Mouse (Mus musculus) cerebellum, adult 2 months (tissue): ENCODE data around the gene Hnrnph1. TPM values are rescaled to one million over a fixed set of nuclear protein-coding genes. Genes with fewer than 3 reads are reported as not detected.

Source experiments
- DNase-seq, 2 experiments: peaks; one replicate each; pipeline ENCODE4 v3.0.0; 2021
- H3K27ac ChIP-seq: fragments of 200-500 bp; 2 replicates; pipeline ENCODE4 v1.5.1; 2012; ENCODE audit warnings: low read length, control low read depth, inconsistent platforms; ENCODE audit not compliant: insufficient read depth
- H3K27me3 ChIP-seq: fragments of 200-500 bp; 2 replicates; pipeline ENCODE4 v1.6.1; 2012; ENCODE audit warnings: inconsistent platforms, mild to moderate bottlenecking, low read length, moderate library complexity; ENCODE audit not compliant: control insufficient read depth, insufficient read depth
- H3K4me1 ChIP-seq: fragments of 200-500 bp; 2 replicates; pipeline ENCODE4 v1.6.1; 2011; ENCODE audit warnings: low read length; ENCODE audit not compliant: control insufficient read depth, insufficient read depth
- H3K4me3 ChIP-seq: fragments of 200-500 bp; replicated peaks from 2 replicates; pipeline ENCODE3; 2011; ENCODE audit warnings: mild to moderate bottlenecking, low read depth, low read length, control low read depth; ENCODE audit not compliant: insufficient read depth
- CTCF ChIP-seq: fragments of 200-500 bp; IDR thresholded peaks from 2 replicates; pipeline ENCODE4 v1.5.1; 2011; ENCODE audit warnings: low read depth, mild to moderate bottlenecking, control low read depth, low read length, moderate library complexity, borderline replicate concordance; ENCODE audit not compliant: insufficient read depth
- POLR2A ChIP-seq: fragments of 200-500 bp; IDR thresholded peaks from 2 replicates; pipeline ENCODE4 v1.6.1; 2011; ENCODE audit warnings: low read length, control low read depth, borderline replicate concordance; ENCODE audit not compliant: insufficient read depth
- WGBS: fragments of 180-500 bp; shearing (Covaris S2); methylation state at CpG from one replicate; pipeline ENCODE4 v1.1.7; 2018; 5-methylcytosine and 5-hydroxymethylcytosine counted together
- polyA plus RNA-seq: library from polyadenylated mRNA; depleted of rRNA; stranded (reverse); fragments of >200 nt; gene quantifications from 2 replicates; pipeline ENCODE4 v1.2.3, GENCODE M21; 2012

Hnrnph1 gene
- polyA plus RNA-seq, 1 experiment, result 264 TPM

DNA sequence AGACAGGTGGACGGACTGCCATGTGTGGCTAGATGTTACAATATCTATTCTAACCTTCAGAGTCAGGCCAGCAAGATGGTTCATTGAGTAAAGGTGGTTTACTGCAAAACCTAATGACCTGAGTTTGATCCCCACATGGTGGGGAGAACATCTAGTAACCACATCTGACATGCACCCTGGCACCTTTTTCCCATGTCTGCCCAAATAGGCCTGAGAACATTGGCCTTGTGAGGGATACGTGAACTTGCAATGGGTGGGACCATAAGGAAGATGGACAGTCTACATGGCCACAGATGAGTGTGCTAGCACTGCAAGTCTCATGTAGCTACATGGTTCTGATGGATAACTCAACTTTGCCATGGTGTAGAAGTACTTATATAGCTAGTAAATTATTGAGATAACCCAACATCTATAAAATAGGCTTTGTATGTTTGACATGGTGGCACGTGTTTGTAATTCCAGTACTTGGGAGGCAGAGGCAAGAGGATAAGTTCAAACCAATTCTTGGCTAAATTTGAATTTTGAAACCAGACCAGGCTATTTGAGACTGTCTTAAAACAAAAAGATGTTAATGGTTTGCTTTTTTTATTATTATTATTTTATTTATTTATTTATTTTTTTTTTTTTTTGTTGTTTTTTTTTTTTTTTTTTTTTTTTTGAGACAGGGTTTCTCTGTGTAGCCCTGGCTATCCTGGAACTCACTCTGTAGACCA is 11.6 kb downstream of the Hnrnph1 start:
- WGBS, result 85% methylated on average over 3 of the region's 3 CpGs
- no peak overlapping the region for H3K27ac ChIP-seq
- DNase-seq, result no peak
- H3K27me3 ChIP-seq, result no peaks in the 10 kb centered on the region
- H3K4me1 ChIP-seq, result no peaks in the 10 kb centered on the region
- no peak overlapping the region for H3K4me3 ChIP-seq
- TF ChIP-seq CTCF (no peak), POLR2A (no peak)

DNA sequence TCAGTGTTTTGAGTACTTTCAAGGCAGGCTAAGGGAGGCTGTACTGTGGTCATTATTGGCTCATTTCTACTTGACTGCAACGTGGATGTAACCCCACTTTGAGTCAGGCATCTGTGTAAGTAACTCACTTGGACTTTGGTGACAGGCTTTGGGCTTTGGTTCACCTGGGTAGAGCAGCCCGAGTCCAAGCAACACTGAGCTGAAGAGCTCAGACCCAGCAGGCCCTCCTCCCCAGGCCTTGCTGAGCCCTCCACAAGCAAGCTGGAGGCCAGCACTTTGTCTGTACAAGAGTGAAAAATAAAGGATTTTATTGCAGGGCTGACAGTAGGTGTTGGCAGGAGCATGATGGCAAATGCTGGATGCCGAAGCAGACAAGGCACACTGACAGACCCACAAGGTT is 12.2 kb downstream of the Hnrnph1 start:
- Histone ChIP-seq H3K4me3 (no peak overlapping the region), H3K4me1 (no peaks in the 10 kb centered on the region), H3K27ac (no peak overlapping the region), H3K27me3 (no peaks in the 10 kb centered on the region)
- TF ChIP-seq POLR2A (no peak), CTCF (no peak)
- 52% methylated on average over 3 of the region's 3 CpGs for WGBS
- no peak for DNase-seq

DNA sequence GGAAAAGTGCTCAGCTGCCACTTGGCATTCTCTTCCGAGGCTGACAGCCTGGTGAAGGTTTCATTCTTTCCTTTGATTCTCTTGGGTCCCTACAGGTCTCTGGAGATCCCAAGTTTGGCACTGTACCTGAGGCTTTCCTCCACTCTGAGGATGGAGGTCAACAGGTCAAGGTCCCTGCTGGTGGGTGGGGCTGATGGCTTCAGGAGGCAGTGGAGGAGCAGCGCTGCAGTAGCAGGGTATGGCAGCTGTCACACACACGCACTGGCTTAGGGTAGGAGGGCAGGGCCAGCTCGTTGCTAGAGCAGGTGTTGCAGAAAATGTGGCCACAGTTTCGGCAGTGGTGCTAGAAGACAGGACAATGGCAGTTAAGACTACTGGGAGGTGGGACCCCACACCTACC is 12.8 kb downstream of the Hnrnph1 start:
- H3K27me3 ChIP-seq, result no peaks in the 10 kb centered on the region
- no peaks in the 10 kb centered on the region for H3K4me1 ChIP-seq
- H3K4me3 ChIP-seq, result no peak overlapping the region
- no peak for TF ChIP-seq POLR2A
- no peak for TF ChIP-seq CTCF
- H3K27ac ChIP-seq, result no peak overlapping the region
- DNase-seq, result no peak
- 36% methylated on average over 5 of the region's 5 CpGs for WGBS

DNA sequence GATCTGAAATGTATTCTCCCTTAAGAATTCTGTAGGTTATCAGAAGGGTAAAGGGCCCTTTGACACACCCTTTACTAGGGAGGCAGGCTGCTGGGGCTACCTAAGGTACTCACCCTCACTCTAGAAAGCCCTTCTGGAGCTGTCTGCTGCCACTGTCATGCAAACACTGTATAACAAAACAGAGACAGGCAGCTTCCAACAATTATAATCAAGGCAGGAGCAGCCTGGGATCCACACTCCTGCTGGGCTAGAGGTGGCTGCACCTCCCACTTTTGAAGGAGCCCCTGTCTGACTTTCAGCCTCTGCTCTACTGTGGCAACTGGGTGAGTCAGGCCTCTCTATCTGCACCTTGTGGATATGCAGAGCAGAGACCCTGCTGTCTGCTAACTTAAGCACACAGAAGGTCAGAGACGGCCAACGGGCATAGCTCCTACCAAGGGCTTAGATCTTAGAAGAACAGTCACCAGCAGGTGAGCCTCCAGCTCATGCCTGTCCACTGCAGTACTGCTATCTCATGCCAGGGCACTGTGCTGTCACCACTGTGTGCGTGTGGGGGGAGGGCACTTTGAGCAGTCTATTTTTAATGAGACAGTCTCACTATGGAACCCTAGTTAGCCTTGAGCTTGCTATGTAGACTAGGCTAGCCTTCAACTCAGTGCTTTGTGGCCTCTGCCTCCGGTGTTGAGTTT is 14.6 kb downstream of the Hnrnph1 start:
- WGBS, result 89% methylated on average over 4 of the region's 4 CpGs
- DNase-seq, result no peak
- H3K27ac ChIP-seq, result no peak overlapping the region
- no peaks in the 10 kb centered on the region for H3K4me1 ChIP-seq
- H3K4me3 ChIP-seq, result no peak overlapping the region
- TF ChIP-seq CTCF, result no peak
- no peak for TF ChIP-seq POLR2A
- no peaks in the 10 kb centered on the region for H3K27me3 ChIP-seq

DNA sequence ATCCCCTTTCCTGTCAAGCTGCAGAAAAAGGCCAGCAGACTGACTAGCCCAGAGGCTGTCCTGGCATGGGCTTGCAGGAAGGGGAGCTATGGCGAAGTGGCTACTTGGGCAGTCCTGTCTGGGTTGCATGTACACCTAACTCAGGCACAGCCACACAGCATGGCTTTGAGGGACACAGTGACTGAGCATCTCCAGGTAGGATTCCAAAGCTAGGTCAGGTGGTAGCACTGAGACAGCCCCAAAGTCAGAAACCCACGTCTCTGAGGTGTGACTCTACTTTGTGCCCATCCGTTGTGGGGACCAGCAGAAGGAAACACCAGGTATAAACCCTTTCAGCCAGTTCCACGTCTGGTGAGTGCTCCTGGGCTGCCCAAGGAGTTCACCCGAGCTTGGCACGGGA is 16.5 kb downstream of the Hnrnph1 start:
- TF ChIP-seq POLR2A (no peak), CTCF (no peak)
- no peak overlapping the region for H3K4me3 ChIP-seq
- DNase-seq, result no peak
- 80% methylated on average over 6 of the region's 6 CpGs for WGBS
- H3K4me1 ChIP-seq, result no peaks in the 10 kb centered on the region
- H3K27ac ChIP-seq, result no peak overlapping the region
- no peaks in the 10 kb centered on the region for H3K27me3 ChIP-seq

DNA sequence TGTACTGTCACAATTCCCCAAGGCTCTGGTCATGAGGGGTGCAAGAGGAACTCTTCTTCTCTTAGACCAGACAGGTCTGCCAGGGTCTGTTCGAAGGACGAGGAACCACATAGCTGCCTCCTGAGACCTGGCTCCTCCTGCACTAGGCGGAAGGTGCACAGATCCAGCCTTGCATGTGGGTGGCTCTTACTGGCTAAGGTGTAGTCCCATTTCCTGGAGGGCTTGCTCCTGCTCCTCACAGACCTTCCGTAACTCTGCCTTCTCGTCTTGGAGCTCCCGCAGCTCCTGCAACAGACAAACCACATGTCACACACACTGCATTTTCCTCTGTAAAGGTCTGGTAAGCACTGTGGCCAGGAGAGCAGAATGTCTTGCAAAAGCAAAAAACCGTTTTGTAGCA is 17.9 kb downstream of the Hnrnph1 start:
- Histone ChIP-seq H3K4me1 (no peaks in the 10 kb centered on the region), H3K4me3 (no peak overlapping the region), H3K27ac (no peak overlapping the region), H3K27me3 (no peaks in the 10 kb centered on the region)
- WGBS, result 93% methylated on average over 7 of the region's 7 CpGs
- no peak for DNase-seq
- TF ChIP-seq CTCF (no peak), POLR2A (no peak)

DNA sequence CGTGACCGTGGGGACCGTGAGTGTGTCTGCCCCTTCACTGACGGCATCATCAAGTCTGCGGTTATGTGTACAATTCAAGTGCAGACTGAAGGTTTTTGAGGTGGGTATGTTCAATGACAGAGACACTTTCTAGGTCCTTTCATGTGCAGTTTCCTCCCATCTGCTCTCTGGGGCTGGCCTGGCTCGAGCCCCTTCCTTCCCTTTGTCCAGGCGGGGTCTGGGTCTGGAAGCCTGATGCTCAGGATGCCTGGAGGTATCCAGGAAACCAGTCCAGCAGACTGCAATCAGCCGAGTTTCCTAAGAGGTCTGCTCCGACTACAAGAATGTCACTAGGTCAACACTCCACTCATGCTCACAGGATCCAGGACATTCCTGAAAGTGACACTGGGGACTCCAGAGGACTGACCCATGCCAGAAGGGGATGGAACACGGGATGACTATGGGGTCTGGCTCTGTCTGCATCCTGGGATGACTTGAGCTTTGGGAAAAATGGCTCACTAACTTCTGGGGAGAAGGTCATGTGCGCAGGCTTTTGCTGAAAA is 20.0 kb downstream of the Hnrnph1 start:
- Histone ChIP-seq H3K4me1 (no peaks in the 10 kb centered on the region), H3K4me3 (no peak overlapping the region), H3K27me3 (no peaks in the 10 kb centered on the region), H3K27ac (no peak overlapping the region)
- no peak for DNase-seq
- no peak for TF ChIP-seq POLR2A
- no peak for TF ChIP-seq CTCF
- 64% methylated on average over 11 of the region's 11 CpGs for WGBS

DNA sequence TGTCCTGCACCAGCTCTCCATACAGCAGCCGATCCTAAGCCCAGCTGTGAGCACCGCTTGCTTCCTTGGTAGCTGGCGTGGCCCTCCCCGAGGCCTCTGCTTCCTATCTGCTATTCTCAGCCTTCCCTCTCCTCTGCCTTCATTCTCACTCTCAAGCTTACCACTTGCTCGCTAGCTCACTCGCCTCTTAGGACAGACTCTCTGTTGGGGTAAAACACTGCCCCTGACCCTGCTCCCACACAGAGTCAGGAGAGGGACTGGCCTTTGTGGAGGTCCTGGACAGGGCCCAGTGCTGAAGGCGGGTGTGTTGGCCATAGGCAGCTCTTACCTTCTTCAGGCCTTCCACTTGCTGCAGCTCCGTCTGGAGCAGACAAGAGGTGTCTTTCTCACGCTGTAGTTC is 20.5 kb downstream of the Hnrnph1 start:
- Histone ChIP-seq H3K27me3 (no peaks in the 10 kb centered on the region), H3K4me3 (no peak overlapping the region), H3K27ac (no peak overlapping the region), H3K4me1 (no peaks in the 10 kb centered on the region)
- WGBS, result 85% methylated on average over 9 of the region's 9 CpGs
- DNase-seq, result no peak
- no peak for TF ChIP-seq CTCF
- no peak for TF ChIP-seq POLR2A
